Mouse (Mus musculus) erythroblast, embryonic 14.5 days (primary cell): ENCODE data around the gene Cemip. TPM values are rescaled to one million over a fixed set of nuclear protein-coding genes. Genes with fewer than 3 reads are reported as not detected.
"Not testable (repeated sequence)": the region's sequence is repeated elsewhere in the genome, so short reads cannot be mapped to it uniquely, and the experiment has no call there.

Source experiments
- H3K27me3 ChIP-seq: 2 replicates; pipeline ENCODE4 v1.6.1; 2012; ENCODE audit warnings: inconsistent platforms; ENCODE audit not compliant: control insufficient read depth
- H3K36me3 ChIP-seq: 2 replicates; pipeline ENCODE4 v1.6.1; 2012; ENCODE audit warnings: mild to moderate bottlenecking, inconsistent platforms; ENCODE audit not compliant: control insufficient read depth
- H3K4me1 ChIP-seq: 2 replicates; pipeline ENCODE4 v1.6.1; 2012; ENCODE audit warnings: inconsistent platforms; ENCODE audit not compliant: control insufficient read depth
- H3K4me3 ChIP-seq: replicated peaks from 2 replicates; pipeline ENCODE3; 2012; ENCODE audit warnings: moderate library complexity, mild to moderate bottlenecking, inconsistent platforms
- H3K9me3 ChIP-seq: 2 replicates; pipeline ENCODE4 v1.6.1; 2012; ENCODE audit warnings: low read length, inconsistent platforms, mixed read lengths; ENCODE audit not compliant: control insufficient read depth
- GATA1 ChIP-seq: IDR thresholded peaks from 2 replicates; pipeline ENCODE4 v1.6.1; 2012; ENCODE audit warnings: low read length, inconsistent platforms, mixed read lengths
- TAL1 ChIP-seq: IDR thresholded peaks from 3 replicates; pipeline ENCODE4 v1.6.1; 2012; ENCODE audit warnings: low read length, inconsistent platforms, mixed read lengths
- polyA plus RNA-seq: library from polyadenylated mRNA; stranded (reverse); fragments of >175 nt; gene quantifications from 2 replicates; pipeline ENCODE4 v1.2.3, GENCODE M21; 2012

Cemip gene
- 0.01 TPM in 1 of 2 replicates, not detected in the other for polyA plus RNA-seq

GRCm38 (mm10) chr7:84086039-84086829 is at the start of gene Cemip:
TSS of gene Cemip (minus strand) at chr7:84086502.
- TF ChIP-seq TAL1 (no peak), GATA1 (no peak)
- peaks cover 37% of the 10 kb centered on the region for H3K27me3 ChIP-seq
- no peaks in the 10 kb centered on the region for H3K9me3 ChIP-seq
- no peaks in the 10 kb centered on the region for H3K4me1 ChIP-seq
- H3K36me3 ChIP-seq, result no peaks in the 10 kb centered on the region
- no peak within 1 kb of the TSS for H3K4me3 ChIP-seq

GRCm38 (mm10) chr7:84132704-84133103 is 46.4 kb upstream of the Cemip start:
- no peaks in the 10 kb centered on the region for H3K27me3 ChIP-seq
- no peaks in the 10 kb centered on the region; the same call in 1 of the 2 replicates for H3K36me3 ChIP-seq
- H3K4me1 ChIP-seq, result no peaks in the 10 kb centered on the region; the same call in 1 of the 2 replicates
- TF ChIP-seq GATA1, result no peak
- TF ChIP-seq TAL1, result no peak
- H3K9me3 ChIP-seq, result no peaks in the 10 kb centered on the region
- no peak overlapping the region for H3K4me3 ChIP-seq

GRCm38 (mm10) chr7:84131736-84132135 is 45.4 kb upstream of the Cemip start:
- H3K36me3 ChIP-seq, result no peaks in the 10 kb centered on the region; the same call in 1 of the 2 replicates
- TF ChIP-seq TAL1, result no peak
- TF ChIP-seq GATA1, result no peak
- no peaks in the 10 kb centered on the region; the same call in 1 of the 2 replicates for H3K4me1 ChIP-seq

GRCm38 (mm10) chr7:84128661-84129060 is 42.4 kb upstream of the Cemip start:
- TF ChIP-seq GATA1 (no peak), TAL1 (no peak)
- no peaks in the 10 kb centered on the region; the same call in 1 of the 2 replicates for H3K36me3 ChIP-seq
- H3K4me1 ChIP-seq, result peaks cover 3% of the 10 kb centered on the region
- H3K9me3 ChIP-seq, result no peaks in the 10 kb centered on the region
- no peak overlapping the region for H3K4me3 ChIP-seq
- H3K27me3 ChIP-seq, result no peaks in the 10 kb centered on the region

More at GRCm38 (mm10) chr7:84131736-84132135, 45.4 kb upstream of the Cemip start:
- Histone ChIP-seq H3K4me3 (no peak overlapping the region), H3K9me3 (no peaks in the 10 kb centered on the region), H3K27me3 (no peaks in the 10 kb centered on the region)

- no peak overlapping the region for H3K4me3 ChIP-seq
- no peaks in the 10 kb centered on the region for H3K27me3 ChIP-seq
- H3K4me1 ChIP-seq, result peaks cover 15% of the 10 kb centered on the region
- TF ChIP-seq GATA1 (no peak), TAL1 (no peak)
- no peaks in the 10 kb centered on the region; the same call in 1 of the 2 replicates for H3K36me3 ChIP-seq
- H3K9me3 ChIP-seq, result no peaks in the 10 kb centered on the region
Observed at GRCm38 (mm10) chr7:84125730-84126129, 39.4 kb upstream of the Cemip start.

GRCm38 (mm10) chr7:84123651-84124050 is 37.3 kb upstream of the Cemip start:
- not testable (repeated sequence) for H3K36me3 ChIP-seq

GRCm38 (mm10) chr7:84121778-84122177 is 35.5 kb upstream of the Cemip start:
- Histone ChIP-seq H3K4me3 (no peak overlapping the region), H3K4me1 (peaks cover 17% of the 10 kb centered on the region), H3K9me3 (no peaks in the 10 kb centered on the region), H3K27me3 (no peaks in the 10 kb centered on the region), H3K36me3 (no peaks in the 10 kb centered on the region)
- TF ChIP-seq GATA1 (no peak), TAL1 (no peak)

More at GRCm38 (mm10) chr7:84123651-84124050, 37.3 kb upstream of the Cemip start:
- H3K4me3 ChIP-seq, H3K27me3 ChIP-seq, H3K9me3 ChIP-seq: not testable (repeated sequence)
- H3K4me1 ChIP-seq, result peaks cover 17% of the 10 kb centered on the region

- TF ChIP-seq GATA1 (no peak), TAL1 (no peak)
- Histone ChIP-seq H3K36me3 (no peaks in the 10 kb centered on the region; the same call in none of the 2 replicates), H3K4me3 (no peak overlapping the region)
Observed at GRCm38 (mm10) chr7:84120142-84120760, 33.9 kb upstream of the Cemip start.

GRCm38 (mm10) chr7:84119216-84120105 is 33.2 kb upstream of the Cemip start:
- Histone ChIP-seq H3K36me3 (no peaks in the 10 kb centered on the region; the same call in none of the 2 replicates), H3K4me3 (no peak overlapping the region), H3K4me1 (peaks cover 17% of the 10 kb centered on the region), H3K27me3 (no peaks in the 10 kb centered on the region), H3K9me3 (no peaks in the 10 kb centered on the region)
- TF ChIP-seq GATA1 (no peak), TAL1 (no peak)

More at GRCm38 (mm10) chr7:84120142-84120760, 33.9 kb upstream of the Cemip start:
- Histone ChIP-seq H3K27me3 (no peaks in the 10 kb centered on the region), H3K9me3 (no peaks in the 10 kb centered on the region), H3K4me1 (peaks cover 17% of the 10 kb centered on the region)
